Mouse (Mus musculus) MN1 (cell line): Measurements from ENCODE around the gene Adipor2.
A peak's percentile ranks its signal among the peaks of the same experiment; 100 is the strongest.

Experiments
- DNase-seq: peaks from one replicate; pipeline ENCODE4 v3.0.0-alpha.2; 2016; ENCODE audit warnings: low spot score

The Adipor2 gene

GRCm38 (mm10) chr6:119313096-119313495 is 104.4 kb downstream of the Adipor2 start:
- peak; percentile 47 for DNase-seq

DNA sequence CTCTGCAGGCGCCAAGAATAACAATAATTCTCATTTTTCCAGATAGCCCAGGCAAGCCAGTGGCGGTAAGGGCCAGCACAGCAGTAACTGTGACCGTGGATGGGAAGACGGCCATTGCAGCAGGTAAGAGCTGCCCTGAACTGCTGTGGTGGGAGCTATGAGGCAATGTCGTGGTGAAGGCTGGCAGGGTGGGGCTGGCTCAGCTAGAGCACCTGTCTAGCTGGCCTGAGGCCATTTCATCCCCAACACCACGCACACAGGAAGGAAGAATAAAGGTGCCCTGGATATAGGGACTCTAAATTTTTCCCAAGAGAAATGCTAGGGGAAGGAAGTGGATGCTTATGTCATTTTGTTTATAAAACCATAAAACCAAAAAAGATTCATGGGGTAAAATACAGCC is 105.1 kb downstream of the Adipor2 start:
- DNase-seq, result no peak

DNA sequence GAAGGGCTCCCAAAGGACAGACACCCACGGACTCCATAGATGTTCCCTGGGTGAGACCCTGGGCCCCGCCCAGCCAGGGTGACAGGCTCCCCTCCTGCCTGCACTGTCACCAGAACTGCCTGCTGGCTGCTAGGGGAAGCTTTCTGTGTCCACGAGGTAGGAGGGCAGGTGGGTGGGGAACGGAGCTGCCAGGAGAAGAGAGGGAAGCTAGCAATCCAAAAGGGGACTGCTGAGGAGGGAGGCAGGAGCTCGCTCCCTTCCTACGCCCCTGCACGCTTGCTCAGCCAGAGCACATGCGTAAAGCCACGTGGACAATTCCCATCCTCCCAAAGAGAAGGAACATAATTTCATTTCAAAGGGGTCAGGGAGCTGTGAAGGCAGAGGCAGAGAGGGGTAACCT is 107.3 kb downstream of the Adipor2 start:
- DNase-seq, result no peak

DNA sequence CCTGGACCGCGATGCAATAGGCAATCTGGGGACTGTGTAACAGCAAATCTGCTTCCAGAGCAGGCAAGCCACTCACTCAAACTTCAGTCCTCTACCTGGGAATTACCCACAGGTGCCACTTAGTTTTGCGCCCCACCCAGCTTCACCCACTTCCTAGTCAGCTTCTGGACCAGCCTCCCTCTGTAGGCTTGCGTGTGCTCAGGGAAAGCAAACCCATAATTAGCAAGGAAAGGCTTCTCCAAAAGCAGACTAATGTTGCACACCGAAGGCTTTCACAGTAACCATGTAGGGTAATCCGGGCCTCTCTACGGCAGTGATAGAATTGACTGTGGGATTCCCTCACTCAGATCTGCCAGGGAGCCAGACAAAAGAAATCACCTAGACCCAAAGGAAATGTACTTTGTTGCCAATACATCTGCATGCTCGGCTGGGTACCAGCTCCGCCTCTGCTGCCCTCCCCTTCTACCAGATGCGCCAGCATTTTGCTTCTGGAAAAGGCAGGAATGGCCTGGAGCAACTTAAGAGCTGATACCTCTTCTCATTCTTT is 109.6 kb downstream of the Adipor2 start:
- DNase-seq, result no peak

GRCm38 (mm10) chr6:119303331-119303730 is 114.2 kb downstream of the Adipor2 start:
- DNase-seq, result no peak
